Mouse (Mus musculus) MEL (cell line): Measurements from ENCODE around the gene Slc22a23. TPM values are rescaled to one million over a fixed set of nuclear protein-coding genes. Genes with fewer than 3 reads are reported as not detected.
"Not testable (repeated sequence)": the region's sequence is repeated elsewhere in the genome, so short reads cannot be mapped to it uniquely, and the experiment has no call there.

ENCODE experiments used
- DNase-seq: peaks from one replicate; pipeline ENCODE4 v3.0.0; 2011; ENCODE audit warnings: low read depth, low spot score
- H3K27ac ChIP-seq: 2 replicates; pipeline ENCODE4 v1.5.1; 2012; ENCODE audit warnings: low read depth, mild to moderate bottlenecking, control low read depth, low read length, moderate library complexity; ENCODE audit not compliant: control insufficient read depth
- H3K27me3 ChIP-seq, 2 experiments: fragments of 150-350 bp in 1 of 2; sonication (generic) in 1 of 2; 2 replicates each; pipeline ENCODE4 v1.6.1; 2012; ENCODE audit warnings: low read length in 2 of 2, mild to moderate bottlenecking in 2 of 2, improper control_type of control experiment in 1 of 2, moderate library complexity in 1 of 2; ENCODE audit not compliant: insufficient read depth in 2 of 2, control insufficient read depth in 1 of 2
- H3K36me3 ChIP-seq, 2 experiments: 2 replicates each; pipeline ENCODE4 v1.6.1; 2012 to 2014; ENCODE audit warnings: low read length in 2 of 2, improper control_type of control experiment in 1 of 2, inconsistent platforms in 1 of 2, mild to moderate bottlenecking in 1 of 2; ENCODE audit not compliant: insufficient read depth in 2 of 2, control insufficient read depth in 1 of 2
- H3K4me1 ChIP-seq, 2 experiments: fragments of 150-350 bp in 1 of 2; sonication (generic) in 1 of 2; 2 replicates each; pipeline ENCODE4 v1.6.1; 2012; ENCODE audit warnings: low read length in 2 of 2, improper control_type of control experiment in 1 of 2, mild to moderate bottlenecking in 1 of 2; ENCODE audit not compliant: insufficient read depth in 2 of 2, control insufficient read depth in 1 of 2
- H3K4me3 ChIP-seq, 2 experiments: fragments of 150-350 bp in 1 of 2; sonication (generic) in 1 of 2; 2 replicates each; pipeline ENCODE4 v1.5.1; 2012; ENCODE audit warnings: low read depth in 2 of 2, low read length in 2 of 2, mild to moderate bottlenecking in 2 of 2, moderate library complexity in 2 of 2, control low read depth in 1 of 2, improper control_type of control experiment in 1 of 2; ENCODE audit not compliant: control insufficient read depth in 1 of 2, insufficient read depth in 1 of 2
- H3K79me2 ChIP-seq: 2 replicates; pipeline ENCODE4 v1.6.1; 2012; ENCODE audit warnings: mild to moderate bottlenecking, low read length, moderate library complexity; ENCODE audit not compliant: control insufficient read depth, poor library complexity, insufficient read depth
- H3K9ac ChIP-seq: 2 replicates; pipeline ENCODE4 v1.6.1; 2012; ENCODE audit warnings: low read depth, mild to moderate bottlenecking, control low read depth, low read length, moderate library complexity; ENCODE audit not compliant: control insufficient read depth, poor library complexity, severe bottlenecking
- H3K9me3 ChIP-seq: fragments of 150-350 bp; sonication (generic); replicated peaks from 2 replicates; pipeline ENCODE4 v1.6.1; 2012; ENCODE audit warnings: mild to moderate bottlenecking, low read length, improper control_type of control experiment, moderate library complexity; ENCODE audit not compliant: insufficient read depth
- BHLHE40 ChIP-seq: IDR thresholded peaks from 2 replicates; pipeline ENCODE4 v1.6.1; 2012; ENCODE audit warnings: low read depth, mild to moderate bottlenecking, inconsistent platforms, low read length, improper control_type of control experiment, borderline replicate concordance
- GABPA ChIP-seq: IDR thresholded peaks from 2 replicates; pipeline ENCODE4 v1.6.1; 2012; ENCODE audit warnings: low read depth, mild to moderate bottlenecking, inconsistent platforms, low read length, improper control_type of control experiment, moderate library complexity
- HCFC1 ChIP-seq: IDR thresholded peaks from 2 replicates; pipeline ENCODE4 v1.6.1; 2012; ENCODE audit warnings: low read depth, mild to moderate bottlenecking, inconsistent platforms, low read length, improper control_type of control experiment, moderate library complexity
- MAZ ChIP-seq: IDR thresholded peaks from 2 replicates; pipeline ENCODE4 v1.6.1; 2012; ENCODE audit warnings: low read depth, mild to moderate bottlenecking, inconsistent platforms, low read length, improper control_type of control experiment
- MEF2A ChIP-seq: IDR thresholded peaks from 2 replicates; pipeline ENCODE4 v1.6.1; 2014; ENCODE audit warnings: low read depth, mild to moderate bottlenecking, inconsistent platforms, low read length, improper control_type of control experiment; ENCODE audit not compliant: poor library complexity, insufficient replicate concordance, severe bottlenecking; ENCODE audit errors: extremely low read depth
- MYB ChIP-seq: IDR thresholded peaks from 2 replicates; pipeline ENCODE4 v1.6.1; 2011; ENCODE audit warnings: mild to moderate bottlenecking, low read depth, low read length, improper control_type of control experiment
- TBP ChIP-seq: IDR thresholded peaks from 2 replicates; pipeline ENCODE4 v1.8.0; 2011; ENCODE audit warnings: low read depth, low read length, improper control_type of control experiment
- UBTF ChIP-seq: IDR thresholded peaks from 2 replicates; pipeline ENCODE4 v1.6.1; 2012; ENCODE audit warnings: low read depth, mild to moderate bottlenecking, inconsistent platforms, low read length, improper control_type of control experiment, moderate library complexity, borderline replicate concordance; ENCODE audit not compliant: insufficient read depth
- polyA plus RNA-seq, 2 experiments: library from polyadenylated mRNA; stranded (reverse) in 1 of 2; unstranded in 1 of 2; fragments of >175 nt in 1 of 2; fragments of >200 nt in 1 of 2; gene quantifications; 2 replicates each; pipeline versions ENCODE4 v1.2.1 to v1.2.4; 2012; ENCODE audit warnings: low replicate concordance in 2 of 2, low read depth in 1 of 2; ENCODE audit not compliant: insufficient read length in 2 of 2, insufficient read depth in 1 of 2, missing spikeins in 1 of 2
- total RNA-seq: library from RNA; depleted of rRNA; stranded (reverse); fragments of 300-350 nt; gene quantifications from 2 replicates; pipeline ENCODE4 v1.2.3, GENCODE M21; 2012

Gene Slc22a23
- total and polyA plus RNA-seq, 3 experiments, result 22.2 to 24.3 TPM; not detected in 1

DNA sequence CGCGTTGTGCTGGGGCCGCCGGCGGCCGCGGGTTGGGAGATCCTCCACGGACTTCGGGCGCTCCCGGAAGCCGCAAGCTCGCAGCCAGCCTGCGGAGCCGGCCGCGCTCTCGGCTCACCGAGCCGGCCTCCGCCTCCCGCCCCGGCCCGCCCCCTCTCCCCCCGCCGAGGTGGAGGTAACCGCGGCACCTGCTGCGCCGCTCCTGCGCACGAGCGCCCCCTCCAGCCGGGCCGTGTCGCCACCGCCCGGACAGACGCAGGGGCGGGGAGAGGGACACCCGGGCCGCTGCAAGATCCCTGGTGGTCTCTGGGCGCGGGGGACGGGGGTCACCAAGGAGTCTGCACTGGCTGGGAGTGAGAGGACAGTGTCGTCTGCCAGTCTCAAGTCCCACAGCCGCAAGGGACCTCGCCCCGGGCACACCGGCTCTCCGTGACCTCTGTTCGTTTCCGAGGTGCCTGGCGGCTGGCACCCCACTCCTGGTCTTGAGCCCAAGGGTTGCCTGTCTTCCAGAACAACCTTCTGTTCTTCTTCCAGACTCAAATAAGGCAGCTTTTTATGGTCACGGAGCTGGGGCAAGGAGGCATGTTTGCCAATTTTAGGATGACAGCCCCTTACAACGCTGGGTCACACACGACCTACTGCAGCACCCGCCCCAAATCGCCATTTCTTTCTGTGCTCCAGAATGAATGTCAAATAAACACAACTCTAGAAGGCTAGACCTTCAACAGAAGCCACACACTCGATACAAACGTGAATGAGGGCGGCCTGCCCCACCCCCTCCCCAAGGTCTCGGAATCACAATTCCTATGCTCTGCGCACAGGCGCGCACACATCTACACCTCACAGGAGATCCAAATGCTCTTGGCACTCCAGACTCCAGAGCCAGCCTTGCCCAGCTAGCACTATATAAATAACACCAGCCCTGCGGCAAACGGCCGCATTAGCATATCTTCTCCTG is at the start of gene Slc22a23 (continued):
- peak; percentile 69; the same call in 1 of the 2 replicates for TF ChIP-seq MAZ
- TF ChIP-seq TBP, result no peak; the same call in 1 of the 2 replicates
- TF ChIP-seq UBTF, result no peak
- TF ChIP-seq HCFC1, result 0 out of 2 replicates have a peak, but pooled peaks have one; percentile 18
- peak; percentile 36; the same call in 1 of the 2 replicates for TF ChIP-seq BHLHE40

DNA sequence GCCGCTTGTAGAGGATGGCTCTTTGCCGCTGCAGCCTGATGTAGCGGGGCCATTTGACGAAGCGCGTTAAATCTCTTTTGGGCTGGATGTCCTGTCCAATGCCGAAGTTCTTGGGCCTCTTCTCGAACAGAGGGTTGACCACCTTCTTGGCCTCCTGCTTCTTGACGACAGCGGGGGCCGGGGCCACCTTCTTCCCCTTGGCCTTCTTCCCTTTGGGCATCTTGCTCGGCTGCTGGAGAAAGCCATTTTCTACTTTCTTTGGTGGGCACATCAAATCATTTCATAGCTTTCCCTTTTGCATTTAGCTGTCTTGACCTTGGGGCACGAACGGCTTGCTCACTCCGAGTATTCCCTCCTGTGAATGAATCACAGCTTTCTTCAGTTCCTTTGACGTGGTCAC is 49.3 kb upstream of the Slc22a23 start:
- H3K4me1 ChIP-seq, H3K36me3 ChIP-seq, H3K79me2 ChIP-seq, H3K4me3 ChIP-seq, H3K9me3 ChIP-seq, DNase-seq, H3K27me3 ChIP-seq, H3K27ac ChIP-seq, H3K9ac ChIP-seq: not testable (repeated sequence)

DNA sequence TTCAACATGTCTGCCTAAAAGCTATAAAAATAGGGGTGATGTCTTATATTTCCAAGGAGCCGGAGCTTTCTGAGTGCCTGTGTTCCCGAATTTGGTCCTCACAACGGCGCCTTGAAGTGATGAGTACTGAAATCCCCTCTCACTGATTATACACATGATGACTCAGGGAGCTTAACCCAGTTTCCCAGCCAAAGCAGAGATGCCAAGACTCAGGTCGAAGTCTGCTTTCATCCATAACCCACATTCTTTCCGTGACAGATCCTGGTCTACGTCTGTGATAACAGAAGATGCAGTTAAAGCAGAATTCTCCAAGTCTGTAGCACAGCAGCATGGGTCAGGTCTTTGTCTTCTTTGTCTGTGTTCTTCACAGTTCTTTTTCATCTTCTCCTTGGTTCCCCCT is 47.4 kb upstream of the Slc22a23 start:
- Histone ChIP-seq H3K79me2 (no peaks in the 10 kb centered on the region), H3K9ac (no peak overlapping the region), H3K4me3 (no peak overlapping the region), H3K27me3 (no peaks in the 10 kb centered on the region; a peak in 1 of 4 replicates), H3K36me3 (no peaks in the 10 kb centered on the region), H3K4me1 (no peaks in the 10 kb centered on the region), H3K27ac (no peak overlapping the region), H3K9me3 (no peaks in the 10 kb centered on the region)
- no peak for DNase-seq
- TF ChIP-seq MEF2A, result no peak
- TF ChIP-seq, all 39 proteins: peak for 0

DNA sequence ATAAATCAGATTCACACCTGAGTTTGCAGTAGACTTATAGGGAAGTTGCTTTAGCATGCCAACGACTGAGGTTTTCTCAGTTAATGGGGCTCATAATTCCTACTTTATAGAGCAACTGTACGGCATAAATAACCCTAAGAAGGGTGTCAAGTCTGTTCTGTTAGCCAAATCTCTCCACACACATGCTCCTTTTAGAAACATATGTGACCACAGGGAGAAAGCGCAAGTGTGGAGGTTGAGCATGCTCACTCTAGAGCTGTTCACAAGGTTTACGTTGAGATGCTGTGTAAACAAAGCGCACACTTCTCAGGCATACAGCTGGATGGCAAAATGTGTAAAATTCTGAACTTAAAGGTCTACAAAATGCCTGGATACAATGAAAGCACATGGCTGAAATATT is 43.2 kb upstream of the Slc22a23 start:
- Histone ChIP-seq H3K36me3 (no peaks in the 10 kb centered on the region), H3K9me3 (no peaks in the 10 kb centered on the region), H3K9ac (no peak overlapping the region), H3K27ac (no peak overlapping the region), H3K27me3 (peaks cover 2 to 11% of the 10 kb centered on the region in 2 experiments), H3K79me2 (no peaks in the 10 kb centered on the region), H3K4me3 (no peak overlapping the region), H3K4me1 (no peaks in the 10 kb centered on the region)
- DNase-seq, result no peak
- TF ChIP-seq GABPA (no peak), MYB (no peak)
